Mouse (Mus musculus) MN1 (cell line): ENCODE measurements around the gene Lrmda.

Experiments
- DNase-seq: peaks from one replicate; pipeline ENCODE4 v3.0.0-alpha.2; 2016; ENCODE audit warnings: low spot score

Lrmda gene

GRCm38 (mm10) chr14:22043420-22043819 lies 23.9 kb downstream of the Lrmda start:
- no peak for DNase-seq

GRCm38 (mm10) chr14:22046262-22046856 lies 26.8 kb downstream of the Lrmda start:
- no peak for DNase-seq

GRCm38 (mm10) chr14:22048068-22048899 lies 28.8 kb downstream of the Lrmda start:
- peak; percentile 23 for DNase-seq

GRCm38 (mm10) chr14:22048900-22049199 lies 29.3 kb downstream of the Lrmda start:
- peak; percentile 57 for DNase-seq

- no peak for DNase-seq
These were observed 29.8 kb downstream of the Lrmda start for GRCm38 (mm10) chr14:22049282-22049681.

GRCm38 (mm10) chr14:22051941-22052664 lies 32.6 kb downstream of the Lrmda start:
- peak; percentile 25 for DNase-seq

GRCm38 (mm10) chr14:22055630-22056029 lies 36.1 kb downstream of the Lrmda start:
- no peak for DNase-seq

GRCm38 (mm10) chr14:22056246-22056645 lies 36.7 kb downstream of the Lrmda start:
- no peak for DNase-seq

GRCm38 (mm10) chr14:22058729-22059128 lies 39.2 kb downstream of the Lrmda start:
- DNase-seq, result no peak

- no peak for DNase-seq
These were observed 39.9 kb downstream of the Lrmda start for GRCm38 (mm10) chr14:22059348-22059861.

- no peak for DNase-seq
These were observed 41.3 kb downstream of the Lrmda start for GRCm38 (mm10) chr14:22060787-22061186.

GRCm38 (mm10) chr14:22062117-22062855 lies 42.8 kb downstream of the Lrmda start:
- DNase-seq, result no peak

GRCm38 (mm10) chr14:22069169-22069568 lies 49.7 kb downstream of the Lrmda start:
- peak; percentile 47 for DNase-seq

- no peak for DNase-seq
These were observed 53.9 kb downstream of the Lrmda start for GRCm38 (mm10) chr14:22073385-22073784.

GRCm38 (mm10) chr14:22074229-22074628 lies 54.7 kb downstream of the Lrmda start:
- DNase-seq, result no peak

- no peak for DNase-seq
These were observed 64.4 kb downstream of the Lrmda start for GRCm38 (mm10) chr14:22083931-22084330.

- no peak for DNase-seq
These were observed 65.9 kb downstream of the Lrmda start for GRCm38 (mm10) chr14:22085411-22085810.

- DNase-seq, result no peak
These were observed 69.1 kb downstream of the Lrmda start for GRCm38 (mm10) chr14:22088604-22089003.

GRCm38 (mm10) chr14:22089331-22089730 lies 69.8 kb downstream of the Lrmda start:
- no peak for DNase-seq

- peak; percentile 8 for DNase-seq
These were observed 70.5 kb downstream of the Lrmda start for GRCm38 (mm10) chr14:22089866-22090470.

GRCm38 (mm10) chr14:22090778-22091211 lies 71.3 kb downstream of the Lrmda start:
- peak; percentile 91 for DNase-seq

- peak; percentile 74 for DNase-seq
These were observed 71.8 kb downstream of the Lrmda start for GRCm38 (mm10) chr14:22091306-22091705.
